Mouse (Mus musculus) lung, postnatal 0 days (tissue): ENCODE data around the gene Xab2. TPM values are rescaled to one million over a fixed set of nuclear protein-coding genes. Genes with fewer than 3 reads are reported as not detected.
A peak's percentile ranks its signal among the peaks of the same experiment; 100 is the strongest.

ENCODE experiments used
- ATAC-seq: fragments of 200-750 bp; cut with Nextera tagmentation; 2 replicates; pipeline ENCODE4 v1.8.0; 2017; ENCODE audit warnings: moderate library complexity
- DNase-seq: peaks from one replicate; pipeline ENCODE4 v3.0.0-alpha.2; 2016; ENCODE audit warnings: low spot score
- H3K27ac ChIP-seq: fragments of 300-500 bp; sonication (generic); 2 replicates; pipeline ENCODE4 v1.5.1; 2014; ENCODE audit warnings: antibody characterized with exemption, mild to moderate bottlenecking, low read length, mixed read lengths
- H3K27me3 ChIP-seq: fragments of 300-500 bp; sonication (generic); replicated peaks from 2 replicates; pipeline ENCODE4 v1.6.1; 2014; ENCODE audit warnings: low read length, mixed read lengths; ENCODE audit not compliant: insufficient read depth
- H3K36me3 ChIP-seq: fragments of 300-500 bp; sonication (generic); 2 replicates; pipeline ENCODE4 v1.6.1; 2014; ENCODE audit warnings: low read length, mixed read lengths; ENCODE audit not compliant: insufficient read depth
- H3K4me1 ChIP-seq: fragments of 300-500 bp; sonication (generic); 2 replicates; pipeline ENCODE4 v1.6.1; 2014; ENCODE audit warnings: antibody characterized with exemption, low read depth, low read length, mixed read lengths; ENCODE audit not compliant: insufficient read depth
- H3K4me2 ChIP-seq: fragments of 300-500 bp; sonication (generic); replicated peaks from 2 replicates; pipeline ENCODE4 v1.6.1; 2014; ENCODE audit warnings: low read depth, mild to moderate bottlenecking, low read length, moderate library complexity, mixed read lengths
- H3K4me3 ChIP-seq: fragments of 300-500 bp; sonication (generic); 2 replicates; pipeline ENCODE4 v1.5.1; 2014; ENCODE audit warnings: low read depth, low read length
- H3K9ac ChIP-seq: fragments of 300-500 bp; sonication (generic); replicated peaks from 2 replicates; pipeline ENCODE4 v1.6.1; 2014; ENCODE audit warnings: low read depth, mild to moderate bottlenecking
- H3K9me3 ChIP-seq: fragments of 300-500 bp; sonication (generic); 2 replicates; pipeline ENCODE4 v1.6.1; 2016; ENCODE audit warnings: low read length, mixed read lengths
- CTCF ChIP-seq: IDR thresholded peaks from 2 replicates; pipeline ENCODE4 v1.5.1; 2016; ENCODE audit warnings: antibody characterized with exemption, mild to moderate bottlenecking
- EP300 ChIP-seq: IDR thresholded peaks from 2 replicates; pipeline ENCODE4 v1.6.1; 2016; ENCODE audit warnings: antibody characterized with exemption, mild to moderate bottlenecking, control low read depth
- WGBS: fragments of 180-500 bp; shearing (Covaris S2); extraction: QIAGEN DNeasy Blood & Tissue Kit; methylation state at CpG from one replicate; pipeline ENCODE4 v1.1.7; 2014; 5-methylcytosine and 5-hydroxymethylcytosine counted together
- polyA plus RNA-seq: library from polyadenylated mRNA; unstranded; fragments of >200 nt; fragmentation: Nextera tagmentation; extraction: Ambion mirVana; gene quantifications from 2 replicates; pipeline ENCODE4 v1.2.1, GENCODE M21; 2015

The Xab2 gene
- polyA plus RNA-seq, 1 experiment from 2014 or later: 37.3 TPM

DNA sequence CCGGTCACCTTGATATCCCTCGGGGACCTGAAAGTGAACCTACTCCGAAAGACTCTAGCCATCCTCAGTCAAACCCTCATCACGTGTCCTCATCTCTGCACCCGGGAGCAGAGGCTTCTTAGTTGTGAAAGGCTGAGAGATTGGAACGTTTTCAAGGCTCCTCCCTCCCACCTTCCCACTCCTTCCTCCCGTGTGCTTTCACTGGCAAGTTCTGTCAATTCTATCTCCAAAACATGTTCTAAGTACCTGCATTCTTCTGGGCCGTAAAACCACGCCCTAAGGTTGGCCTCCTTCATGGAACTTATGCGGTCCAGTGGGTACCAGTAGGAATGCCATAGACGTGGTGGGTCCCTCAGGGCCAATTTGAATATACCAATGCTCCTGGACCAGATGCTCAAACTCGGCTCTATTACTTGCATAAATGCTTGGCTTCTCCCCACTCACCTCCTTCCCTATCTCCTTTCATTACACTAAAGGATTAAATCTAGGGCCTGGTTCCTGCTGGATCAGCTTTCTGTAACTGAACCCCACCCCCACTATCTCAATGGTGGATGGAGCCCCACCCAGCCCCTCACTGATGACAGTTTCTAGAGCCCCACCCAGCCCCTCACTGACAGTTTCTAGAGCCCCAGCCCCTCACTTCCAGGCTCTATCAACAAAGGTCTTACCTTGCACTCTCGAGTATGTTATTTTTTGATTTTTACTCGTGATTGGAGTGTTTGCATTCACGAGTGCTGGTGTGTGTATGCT, 44.7 kb downstream of the Xab2 start:
- TF ChIP-seq EP300: no peak
- TF ChIP-seq CTCF: no peak
- H3K4me3 ChIP-seq: no peak overlapping the region
- 0 out of 2 replicates have a peak, but pooled peaks have one; percentile 38 for ATAC-seq
- no peaks in the 10 kb centered on the region for H3K27me3 ChIP-seq
- H3K9ac ChIP-seq: no peak overlapping the region
- DNase-seq: peak; percentile 26
- no peaks in the 10 kb centered on the region for H3K9me3 ChIP-seq
- H3K4me1 ChIP-seq: no peaks in the 10 kb centered on the region
- H3K36me3 ChIP-seq: no peaks in the 10 kb centered on the region
- WGBS: 53% methylated on average over 15 of the region's 15 CpGs
- H3K27ac ChIP-seq: no peak overlapping the region
- no peak overlapping the region for H3K4me2 ChIP-seq

DNA sequence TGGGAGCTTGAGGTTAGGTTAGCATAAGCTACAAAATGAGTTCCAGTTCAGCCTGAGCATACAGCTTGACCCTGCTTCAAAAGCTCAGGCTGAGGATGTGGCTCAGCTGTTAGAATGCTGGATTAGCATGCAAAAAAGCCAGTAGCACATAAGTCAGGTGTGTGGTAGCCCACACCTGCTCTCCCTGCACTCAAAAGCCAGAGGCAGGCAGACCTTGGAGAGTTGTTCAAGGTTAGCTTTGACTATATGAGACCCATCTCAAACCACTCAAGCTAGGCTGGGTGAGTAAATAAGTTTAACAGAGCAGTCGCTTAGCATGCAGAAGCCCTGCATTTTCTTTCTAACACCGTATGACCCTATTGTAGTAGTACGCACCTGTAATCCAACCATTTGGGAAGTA, 46.6 kb downstream of the Xab2 start:
- H3K4me1 ChIP-seq: no peaks in the 10 kb centered on the region
- no peak overlapping the region for H3K9ac ChIP-seq
- TF ChIP-seq CTCF: no peak
- TF ChIP-seq EP300: no peak
- no peak overlapping the region for H3K27ac ChIP-seq
- no peak for DNase-seq
- H3K4me3 ChIP-seq: no peak overlapping the region
- no peak for ATAC-seq
- H3K4me2 ChIP-seq: no peak overlapping the region
- no peaks in the 10 kb centered on the region for H3K27me3 ChIP-seq
- 83% methylated on average over 3 of the region's 3 CpGs for WGBS
- no peaks in the 10 kb centered on the region for H3K36me3 ChIP-seq
- H3K9me3 ChIP-seq: no peaks in the 10 kb centered on the region

DNA sequence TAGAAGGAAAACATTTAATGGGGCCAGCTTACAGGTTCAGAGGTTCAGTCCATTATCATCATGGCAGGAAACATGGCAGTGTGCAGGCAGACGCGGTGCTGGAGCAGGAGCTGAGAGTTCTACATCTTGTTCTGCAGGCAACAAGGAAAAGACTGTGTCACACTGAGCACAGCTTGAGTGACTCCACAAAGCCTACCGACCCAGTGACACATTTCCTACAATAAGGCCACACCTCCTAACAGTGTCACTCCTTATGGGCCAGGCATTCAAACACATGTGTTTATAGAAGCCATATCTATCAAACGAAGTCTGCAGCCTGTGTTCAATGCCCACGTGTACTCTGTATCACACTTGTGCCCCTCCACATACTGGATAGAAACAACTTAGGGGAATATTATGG, 51.3 kb downstream of the Xab2 start:
- no peak for DNase-seq
- Histone ChIP-seq H3K4me3 (no peak overlapping the region), H3K9ac (no peak overlapping the region), H3K27ac (no peak overlapping the region), H3K9me3 (no peaks in the 10 kb centered on the region), H3K27me3 (no peaks in the 10 kb centered on the region), H3K4me1 (no peaks in the 10 kb centered on the region), H3K36me3 (no peaks in the 10 kb centered on the region), H3K4me2 (no peak overlapping the region)
- TF ChIP-seq CTCF (no peak), EP300 (no peak)
- WGBS: 69% methylated on average over 5 of the region's 5 CpGs
- no peak for ATAC-seq

DNA sequence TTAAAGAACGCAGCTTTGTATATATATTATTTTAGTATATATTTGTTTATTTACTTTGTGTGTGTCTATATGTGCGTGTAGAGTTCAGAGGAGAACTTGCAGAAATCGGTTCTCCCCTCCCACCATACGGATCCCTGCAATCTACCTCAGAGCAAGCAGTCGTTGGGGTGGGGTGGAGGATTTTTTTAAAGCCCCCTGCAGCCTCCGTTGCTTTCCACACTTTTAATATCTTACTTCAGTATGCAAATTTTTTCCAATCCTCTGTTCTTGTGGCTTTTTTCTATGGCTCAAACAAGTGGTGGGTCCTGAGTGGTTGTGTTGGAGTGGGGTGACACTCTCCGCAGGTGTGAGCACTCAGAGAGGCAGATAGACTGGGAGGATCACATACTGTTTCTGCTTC, 52.7 kb downstream of the Xab2 start:
- Histone ChIP-seq H3K27me3 (no peaks in the 10 kb centered on the region), H3K9me3 (no peaks in the 10 kb centered on the region), H3K9ac (no peak overlapping the region), H3K4me1 (no peaks in the 10 kb centered on the region), H3K4me3 (no peak overlapping the region), H3K36me3 (no peaks in the 10 kb centered on the region), H3K4me2 (peak overlapping the region; percentile 9; the same call in 1 of the 2 replicates), H3K27ac (no peak overlapping the region)
- 9% methylated on average over 7 of the region's 7 CpGs for WGBS
- ATAC-seq (no peak), DNase-seq (no peak)
- TF ChIP-seq EP300: no peak
- no peak for TF ChIP-seq CTCF

DNA sequence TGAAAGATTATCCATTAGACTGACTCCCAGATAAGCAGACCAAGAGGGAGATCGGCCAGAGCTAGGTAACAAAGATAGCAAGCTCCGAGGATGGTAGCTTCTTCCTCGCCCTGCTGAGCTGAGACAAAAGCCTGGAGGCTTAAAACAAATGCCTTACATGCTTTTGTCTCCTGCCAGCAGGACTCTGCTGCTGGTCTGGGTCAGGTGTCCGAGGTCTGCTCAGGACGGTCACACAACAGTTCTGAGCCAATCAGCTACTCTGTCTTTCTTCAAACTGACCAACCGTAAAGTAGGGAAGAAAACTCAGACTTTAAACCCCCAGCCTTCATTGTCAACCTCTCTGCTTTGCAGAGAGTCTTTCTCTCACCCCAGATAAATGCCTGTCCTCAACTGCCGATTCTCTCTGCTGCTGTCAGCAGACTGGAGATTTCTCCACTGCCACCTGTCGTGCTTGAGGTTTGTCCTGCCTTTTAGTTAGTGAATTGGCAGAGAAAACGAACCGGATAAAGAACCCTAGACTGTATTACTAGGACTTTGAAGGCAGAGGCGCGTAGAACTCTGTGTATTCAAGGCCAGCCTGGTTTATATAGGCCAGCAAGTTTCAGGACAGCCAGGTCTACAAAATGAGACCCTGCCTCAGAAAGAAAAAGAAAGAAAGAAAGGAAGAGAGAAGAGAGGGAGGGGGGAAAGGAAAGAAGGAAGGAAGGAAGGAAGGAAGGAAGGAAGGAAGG, 53.3 kb downstream of the Xab2 start, which contains the start of gene C330021F23Rik:
Gene C330021F23Rik, plus strand, starts transcription at position 350 of the 731 bp plus-strand sequence.
- peak; percentile 54; the same call in 1 of the 2 replicates for ATAC-seq
- no peak for TF ChIP-seq EP300
- no peak for TF ChIP-seq CTCF
- WGBS: 6% methylated on average over 12 of the region's 12 CpGs

More for the DNA sequence above, 53.3 kb downstream of the Xab2 start, which contains the start of gene C330021F23Rik:
- no peak for DNase-seq
- Histone ChIP-seq H3K27ac (no peak within 1 kb of the TSS), H3K27me3 (no peaks in the 10 kb centered on the region), H3K36me3 (no peaks in the 10 kb centered on the region), H3K9me3 (no peaks in the 10 kb centered on the region), H3K4me3 (no peak within 1 kb of the TSS), H3K9ac (no peak within 1 kb of the TSS), H3K4me2 (peak within 1 kb of the TSS; percentile 9; the same call in 1 of the 2 replicates), H3K4me1 (no peaks in the 10 kb centered on the region)

Other genes with a start within 250 kb of the Xab2 start
- gene Arhgef18, start 228.3 kb downstream of the Xab2 start, polyA plus RNA-seq: 5.8 and 6.1 TPM in 2 replicates
- 7.8 and 9.1 TPM in 2 replicates for gene Pex11g, start 153.6 kb downstream of the Xab2 start, polyA plus RNA-seq
- not detected in 2 replicates for gene Tex45, start 150.5 kb downstream of the Xab2 start, polyA plus RNA-seq
- gene Zfp358, start 128.2 kb downstream of the Xab2 start, polyA plus RNA-seq: 29.8 and 31.6 TPM in 2 replicates
- gene Mcoln1, start 120.9 kb downstream of the Xab2 start, polyA plus RNA-seq: 38.5 and 40.0 TPM in 2 replicates
- 18.1 and 19.0 TPM in 2 replicates for gene Pnpla6, start 105.9 kb downstream of the Xab2 start, polyA plus RNA-seq
- 0.25 and 0.36 TPM in 2 replicates for gene C330021F23Rik, start 53.3 kb downstream of the Xab2 start, polyA plus RNA-seq
- 5.7 and 6.5 TPM in 2 replicates for gene Camsap3, start 34.0 kb downstream of the Xab2 start, polyA plus RNA-seq
- gene Pet100, start 232 bp upstream of the Xab2 start, polyA plus RNA-seq: 117 and 119 TPM in 2 replicates
- 0.08 TPM in 1 of 2 replicates, not detected in the other for gene Pcp2, start 4.2 kb upstream of the Xab2 start, polyA plus RNA-seq
- gene Stxbp2, start 9.6 kb upstream of the Xab2 start, polyA plus RNA-seq: 87.1 and 94.2 TPM in 2 replicates
- not detected in 2 replicates for gene Retn, start 34.5 kb upstream of the Xab2 start, polyA plus RNA-seq
- 19.3 and 20.2 TPM in 2 replicates for gene Mcemp1, start 44.4 kb upstream of the Xab2 start, polyA plus RNA-seq
- 6.9 and 9.1 TPM in 2 replicates for gene Fcor, start 51.0 kb upstream of the Xab2 start, polyA plus RNA-seq
- gene Trappc5, start 55.0 kb upstream of the Xab2 start, polyA plus RNA-seq: 29.2 and 30.0 TPM in 2 replicates
- gene Fcer2a, start 72.9 kb upstream of the Xab2 start, polyA plus RNA-seq: 0.14 and 1.2 TPM in 2 replicates
- gene Clec4g, start 99.3 kb upstream of the Xab2 start, polyA plus RNA-seq: 0.88 and 1.1 TPM in 2 replicates
- 0.64 and 0.72 TPM in 2 replicates for gene Cd209a, start 127.7 kb upstream of the Xab2 start, polyA plus RNA-seq
- not detected in 2 replicates for gene Cd209e, start 233.0 kb upstream of the Xab2 start, polyA plus RNA-seq